Mouse (Mus musculus) ES-E14 (cell line): ENCODE data around the gene Kcnc4. TPM values are rescaled to one million over a fixed set of nuclear protein-coding genes. Genes with fewer than 3 reads are reported as not detected.

Experiments used
- DNase-seq: peaks from one replicate; pipeline ENCODE4 v3.0.0-alpha.2; 2013; ENCODE audit warnings: low read depth, low spot score
- H3K27ac ChIP-seq: 2 replicates; pipeline ENCODE4 v1.5.1; 2012; ENCODE audit warnings: low read depth, mild to moderate bottlenecking, low read length, moderate library complexity, mixed read lengths; ENCODE audit not compliant: poor library complexity, insufficient read depth, severe bottlenecking
- H3K36me3 ChIP-seq: 2 replicates; pipeline ENCODE4 v1.6.1; 2012; ENCODE audit warnings: mild to moderate bottlenecking, low read length, moderate library complexity, mixed read lengths; ENCODE audit not compliant: control insufficient read depth, poor library complexity, insufficient read depth, severe bottlenecking
- H3K4me1 ChIP-seq, 2 experiments: fragments of 150-350 bp in 1 of 2; sonication (generic) in 1 of 2; 2 replicates each; pipeline ENCODE4 v1.6.1; 2012; ENCODE audit warnings: low read length in 2 of 2, mild to moderate bottlenecking in 1 of 2, mixed read lengths in 1 of 2; ENCODE audit not compliant: control insufficient read depth in 2 of 2, insufficient read depth in 2 of 2, poor library complexity in 1 of 2
- H3K4me3 ChIP-seq, 2 experiments: fragments of 150-350 bp in 1 of 2; sonication (generic) in 1 of 2; 2 replicates each; pipeline ENCODE4 v1.5.1; 2012; ENCODE audit warnings: low read length in 2 of 2, low read depth in 1 of 2, mild to moderate bottlenecking in 1 of 2, mixed read lengths in 1 of 2; ENCODE audit not compliant: insufficient read depth in 1 of 2, poor library complexity in 1 of 2, severe bottlenecking in 1 of 2
- H3K9ac ChIP-seq: 2 replicates; pipeline ENCODE4 v1.6.1; 2012; ENCODE audit warnings: low read depth, mild to moderate bottlenecking, low read length, mixed read lengths; ENCODE audit not compliant: poor library complexity, insufficient read depth, severe bottlenecking
- H3K9me3 ChIP-seq: fragments of 150-350 bp; sonication (generic); 2 replicates; pipeline ENCODE4 v1.6.1; 2012; ENCODE audit warnings: low read depth, mild to moderate bottlenecking, low read length; ENCODE audit not compliant: control insufficient read depth, insufficient read depth
- CHD2 ChIP-seq: IDR thresholded peaks from 2 replicates; pipeline ENCODE4 v1.6.1; 2014; ENCODE audit warnings: mild to moderate bottlenecking, low read depth, low read length, inconsistent platforms
- HCFC1 ChIP-seq: IDR thresholded peaks from 2 replicates; pipeline ENCODE4 v1.6.1; 2012; ENCODE audit warnings: low read length, inconsistent platforms, borderline replicate concordance; ENCODE audit not compliant: insufficient read depth
- MAFK ChIP-seq: IDR thresholded peaks from 2 replicates; pipeline ENCODE4 v1.6.1; 2014; ENCODE audit warnings: mild to moderate bottlenecking, low read depth, low read length, inconsistent platforms; ENCODE audit not compliant: insufficient read depth
- ZC3H11A ChIP-seq: IDR thresholded peaks from 2 replicates; pipeline ENCODE4 v1.6.1; 2012; ENCODE audit warnings: low read depth, mild to moderate bottlenecking, inconsistent platforms, low read length, borderline replicate concordance
- ZNF384 ChIP-seq: IDR thresholded peaks from 2 replicates; pipeline ENCODE4 v1.6.1; 2012; ENCODE audit warnings: low read depth, low read length, inconsistent platforms
- in situ Hi-C, 2 experiments: fragments of 600-800 bp; cut with MboI; formaldehyde crosslinking; loops; one replicate each; pipeline ENCODE4 v1.15.1; 2025; ENCODE audit warnings: low sequenced_read_pairs in 2 of 2, inconsistent platforms in 1 of 2; ENCODE audit not compliant: unreplicated experiment in 2 of 2
- total RNA-seq: library from RNA; depleted of rRNA; stranded (reverse); fragments of 300-350 nt; gene quantifications from 2 replicates; pipeline ENCODE4 v1.2.3, GENCODE M21; 2012

The Kcnc4 gene
- total RNA-seq, 1 experiment = 0.36 TPM

- in situ Hi-C loops = no loop called here
- DNase-seq = no peak
- Histone ChIP-seq H3K4me1 (no peaks in the 10 kb centered on the region), H3K36me3 (no peaks in the 10 kb centered on the region), H3K9ac (no peak overlapping the region), H3K9me3 (no peaks in the 10 kb centered on the region), H3K4me3 (no peak overlapping the region), H3K27ac (no peak overlapping the region)
- TF ChIP-seq ZC3H11A (no peak), HCFC1 (no peak), ZNF384 (no peak), MAFK (no peak), CHD2 (no peak)
These were observed 42.6 kb downstream of the Kcnc4 start for GRCm38 (mm10) chr3:107416541-107417286.

GRCm38 (mm10) chr3:107413093-107413492, 46.3 kb downstream of the Kcnc4 start:
- Histone ChIP-seq H3K36me3 (no peaks in the 10 kb centered on the region), H3K9me3 (no peaks in the 10 kb centered on the region), H3K4me3 (no peak overlapping the region), H3K9ac (no peak overlapping the region), H3K27ac (no peak overlapping the region), H3K4me1 (no peaks in the 10 kb centered on the region)
- DNase-seq = no peak
- TF ChIP-seq HCFC1 (no peak), MAFK (no peak), ZNF384 (no peak), ZC3H11A (no peak), CHD2 (no peak)
- in situ Hi-C loops = no loop called here

- no peaks in the 10 kb centered on the region for H3K4me1 ChIP-seq
- in situ Hi-C loops = no loop called here
- no peak for DNase-seq
- H3K36me3 ChIP-seq = no peaks in the 10 kb centered on the region
- no peak overlapping the region for H3K4me3 ChIP-seq
- no peak overlapping the region for H3K9ac ChIP-seq
- no peak overlapping the region for H3K27ac ChIP-seq
- TF ChIP-seq HCFC1 = no peak
- no peak for TF ChIP-seq ZC3H11A
- no peak for TF ChIP-seq CHD2
- no peak for TF ChIP-seq ZNF384
- no peak for TF ChIP-seq MAFK
- H3K9me3 ChIP-seq = no peaks in the 10 kb centered on the region
These were observed 46.8 kb downstream of the Kcnc4 start for GRCm38 (mm10) chr3:107412509-107412908.

- DNase-seq = no peak
- no peak overlapping the region for H3K4me3 ChIP-seq
- no peaks in the 10 kb centered on the region for H3K9me3 ChIP-seq
- H3K36me3 ChIP-seq = no peaks in the 10 kb centered on the region
- no peak for TF ChIP-seq HCFC1
- no peak for TF ChIP-seq ZC3H11A
- no peak for TF ChIP-seq ZNF384
- TF ChIP-seq CHD2 = no peak
- no peak for TF ChIP-seq MAFK
- H3K9ac ChIP-seq = no peak overlapping the region
- in situ Hi-C loops = no loop called here
- no peak overlapping the region for H3K27ac ChIP-seq
- no peaks in the 10 kb centered on the region for H3K4me1 ChIP-seq
These were observed 47.7 kb downstream of the Kcnc4 start for GRCm38 (mm10) chr3:107411669-107412068.

GRCm38 (mm10) chr3:107401401-107401800, 58.0 kb downstream of the Kcnc4 start:
- H3K9ac ChIP-seq = no peak overlapping the region
- H3K36me3 ChIP-seq = no peaks in the 10 kb centered on the region
- no peak for DNase-seq
- TF ChIP-seq ZNF384 (no peak), ZC3H11A (no peak), CHD2 (no peak), MAFK (no peak), HCFC1 (no peak)
- H3K27ac ChIP-seq = no peak overlapping the region
- H3K4me1 ChIP-seq = no peaks in the 10 kb centered on the region
- H3K9me3 ChIP-seq = no peaks in the 10 kb centered on the region
- in situ Hi-C loops = no loop called here
- no peak overlapping the region for H3K4me3 ChIP-seq
